Mouse (Mus musculus): Measurements from ENCODE around the gene Qpctl. TPM values are rescaled to one million over a fixed set of nuclear protein-coding genes. Genes with fewer than 3 reads are reported as not detected.

The Qpctl gene
- polyA plus RNA-seq, 1 experiment from 2014 or later, result 9.0 TPM

DNA sequence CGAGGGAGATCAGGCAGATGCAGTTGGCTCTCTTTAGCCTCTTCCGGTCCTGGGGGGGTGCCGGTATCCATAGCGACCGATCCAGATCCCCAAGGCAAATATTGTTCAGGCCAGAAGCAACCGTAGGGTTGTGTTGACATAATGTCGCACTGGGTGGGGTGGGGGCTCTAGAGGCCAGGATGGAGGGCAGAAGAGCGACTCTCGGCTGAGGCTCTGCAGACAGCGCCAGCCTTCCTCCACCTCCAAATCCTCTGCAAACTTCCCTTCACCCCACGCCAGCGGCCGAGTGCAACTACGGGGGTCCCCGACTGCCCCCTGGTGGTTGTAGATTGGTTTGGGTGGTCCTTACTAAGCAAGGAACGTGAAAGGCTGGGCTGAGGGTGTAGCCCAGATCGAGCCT is 23.8 kb upstream of the Qpctl start:
- Histone ChIP-seq H3K79me2 (ENCODE audit: inconsistent target) (no peaks in the 10 kb centered on the region), H3K36me3 (ENCODE audit: inconsistent target) (no peaks in the 10 kb centered on the region), H3K4me3 (ENCODE audit: inconsistent target) (no peak overlapping the region), H3K27ac (no peak overlapping the region)
- WGBS (ENCODE audit: missing documents), result 11% methylated on average over 17 of the region's 17 CpGs

DNA sequence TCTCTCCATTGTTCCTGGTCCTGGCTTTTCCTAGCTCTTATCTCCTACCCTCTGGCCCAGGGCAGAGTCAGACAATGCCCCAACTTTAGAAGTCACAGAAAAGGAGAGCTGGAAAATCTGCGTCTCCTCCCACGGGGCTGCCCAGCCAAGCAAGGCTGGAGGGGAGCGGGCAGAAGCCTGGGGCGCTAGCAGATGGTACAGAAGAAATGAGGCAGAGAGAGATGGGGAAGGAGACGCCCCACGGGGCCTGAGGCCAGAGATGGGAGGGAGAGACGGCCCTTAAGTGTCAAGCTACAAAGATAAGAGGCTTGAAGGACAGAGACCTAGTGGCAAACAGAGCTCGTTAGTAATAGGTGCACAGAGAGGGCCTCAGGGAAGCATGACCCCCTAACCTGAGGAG is 22.7 kb upstream of the Qpctl start:
- 79% methylated on average over 8 of the region's 8 CpGs for WGBS (ENCODE audit: missing documents)

DNA sequence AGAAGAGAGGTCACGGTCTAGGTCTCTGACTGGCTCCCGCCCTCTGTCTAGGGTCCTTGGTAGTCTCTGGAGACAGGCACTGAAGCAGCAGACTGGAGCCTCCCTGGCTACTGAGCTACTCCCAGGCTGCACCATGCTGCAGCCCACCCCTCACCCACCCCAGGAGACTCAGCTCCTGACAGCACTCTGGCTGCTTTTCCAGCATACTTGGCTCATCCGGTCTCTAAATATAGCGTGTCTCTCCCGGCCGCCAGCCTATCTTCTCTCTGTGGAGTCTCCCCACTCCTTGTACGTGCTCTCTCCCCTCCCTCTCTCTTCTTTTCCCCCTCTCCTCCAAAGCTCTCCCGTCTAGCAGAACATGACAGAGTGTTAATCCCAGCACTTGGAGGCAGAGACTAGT is 21.1 kb upstream of the Qpctl start:
- WGBS (ENCODE audit: missing documents), result 80% methylated on average over 8 of the region's 8 CpGs
- H3K36me3 ChIP-seq (ENCODE audit: inconsistent target), result no peaks in the 10 kb centered on the region
- H3K79me2 ChIP-seq (ENCODE audit: inconsistent target), result no peaks in the 10 kb centered on the region
- no peak overlapping the region for H3K4me3 ChIP-seq (ENCODE audit: inconsistent target)
- H3K27ac ChIP-seq, result no peak overlapping the region

More for the DNA sequence above, 22.7 kb upstream of the Qpctl start:
- Histone ChIP-seq H3K79me2 (ENCODE audit: inconsistent target) (no peaks in the 10 kb centered on the region), H3K36me3 (ENCODE audit: inconsistent target) (no peaks in the 10 kb centered on the region), H3K4me3 (ENCODE audit: inconsistent target) (no peak overlapping the region), H3K27ac (no peak overlapping the region)

DNA sequence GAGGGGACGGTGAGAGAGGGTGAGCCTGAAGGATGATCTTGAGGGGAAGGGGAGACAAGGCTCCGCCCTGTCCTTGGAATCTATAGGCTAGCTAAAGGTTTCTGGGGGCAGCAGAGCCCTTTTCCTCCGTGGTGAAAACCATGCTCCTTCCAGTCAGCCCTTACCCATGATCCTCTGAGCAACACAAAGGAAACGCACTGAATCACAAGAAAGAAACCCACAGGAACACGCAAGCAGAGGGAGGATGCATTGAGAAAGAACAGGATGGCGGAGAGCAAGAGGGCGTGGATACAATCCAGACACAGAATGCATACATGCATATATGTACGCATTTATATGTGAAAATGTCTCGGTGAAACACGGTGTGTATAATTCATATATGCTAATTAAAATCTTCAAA is 20.4 kb upstream of the Qpctl start:
- Histone ChIP-seq H3K27ac (no peak overlapping the region), H3K79me2 (ENCODE audit: inconsistent target) (no peaks in the 10 kb centered on the region), H3K36me3 (ENCODE audit: inconsistent target) (no peaks in the 10 kb centered on the region), H3K4me3 (ENCODE audit: inconsistent target) (no peak overlapping the region)
- 41% methylated on average over 10 of the region's 10 CpGs for WGBS (ENCODE audit: missing documents)

GRCm38 (mm10) chr7:19166990-19167389 is 17.9 kb upstream of the Qpctl start:
- H3K4me3 ChIP-seq (ENCODE audit: inconsistent target), result no peak overlapping the region
- WGBS (ENCODE audit: missing documents), result 68% methylated on average over 3 of the region's 3 CpGs
- no peaks in the 10 kb centered on the region for H3K79me2 ChIP-seq (ENCODE audit: inconsistent target)
- no peaks in the 10 kb centered on the region for H3K36me3 ChIP-seq (ENCODE audit: inconsistent target)
- no peak overlapping the region for H3K27ac ChIP-seq

GRCm38 (mm10) chr7:19165656-19166423 is 16.7 kb upstream of the Qpctl start, which contains the start of gene Gipr:
TSS of gene Gipr (minus strand) at chr7:19166127.
- no peaks in the 10 kb centered on the region for H3K36me3 ChIP-seq (ENCODE audit: inconsistent target)
- H3K27ac ChIP-seq, result no peak within 1 kb of the TSS
- no peaks in the 10 kb centered on the region for H3K79me2 ChIP-seq (ENCODE audit: inconsistent target)
- H3K4me3 ChIP-seq (ENCODE audit: inconsistent target), result no peak within 1 kb of the TSS
- WGBS (ENCODE audit: missing documents), result 19% methylated on average over 14 of the region's 14 CpGs

DNA sequence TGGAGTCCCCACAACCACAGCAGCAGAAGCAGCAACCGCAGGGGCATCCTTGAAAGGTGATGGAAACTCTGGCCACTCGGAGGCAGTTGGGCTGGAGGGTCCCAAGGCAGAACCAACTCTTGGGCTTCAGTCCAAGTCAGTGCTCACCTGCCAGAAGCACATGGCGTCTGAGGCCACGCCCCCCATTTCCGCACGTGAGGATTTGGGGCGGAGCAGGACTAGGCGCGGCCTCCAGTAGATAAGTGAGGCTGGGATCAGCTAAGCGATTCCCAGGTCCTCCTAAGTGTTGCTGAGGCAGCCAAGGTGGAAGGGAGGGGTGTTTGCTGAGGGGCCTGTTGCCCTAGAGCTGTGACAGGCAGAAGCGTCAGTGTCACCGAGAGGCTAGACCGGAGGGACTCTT is 15.9 kb upstream of the Qpctl start:
- WGBS (ENCODE audit: missing documents), result 8% methylated on average over 13 of the region's 13 CpGs
- no peak overlapping the region for H3K27ac ChIP-seq
- no peak overlapping the region for H3K4me3 ChIP-seq (ENCODE audit: inconsistent target)
- no peaks in the 10 kb centered on the region for H3K36me3 ChIP-seq (ENCODE audit: inconsistent target)
- H3K79me2 ChIP-seq (ENCODE audit: inconsistent target), result no peaks in the 10 kb centered on the region

DNA sequence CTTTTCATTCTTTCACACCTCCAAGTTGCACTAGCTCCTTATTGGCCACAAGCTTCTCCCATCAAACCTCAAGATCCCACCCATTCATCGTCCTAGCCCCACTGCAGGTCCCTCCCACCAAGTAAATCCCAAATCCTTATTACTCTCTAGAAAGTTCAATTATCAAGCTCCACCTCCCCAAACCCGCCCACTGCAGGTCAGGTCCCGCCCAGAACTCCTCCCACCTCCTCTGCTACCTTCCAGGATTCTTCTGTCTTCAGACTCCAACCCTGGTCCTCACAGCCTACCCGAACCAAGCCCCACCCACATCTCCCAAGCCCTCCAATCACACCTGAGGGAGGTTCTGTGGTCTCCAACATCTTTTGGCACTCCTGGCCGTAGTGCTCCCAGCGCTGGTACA is 15.1 kb upstream of the Qpctl start:
- no peak overlapping the region for H3K4me3 ChIP-seq (ENCODE audit: inconsistent target)
- WGBS (ENCODE audit: missing documents), result 6% methylated on average over 6 of the region's 6 CpGs
- no peaks in the 10 kb centered on the region for H3K79me2 ChIP-seq (ENCODE audit: inconsistent target)
- H3K27ac ChIP-seq, result no peak overlapping the region
- H3K36me3 ChIP-seq (ENCODE audit: inconsistent target), result no peaks in the 10 kb centered on the region

- Histone ChIP-seq H3K4me3 (ENCODE audit: inconsistent target) (no peak overlapping the region), H3K27ac (no peak overlapping the region), H3K79me2 (ENCODE audit: inconsistent target) (no peaks in the 10 kb centered on the region), H3K36me3 (ENCODE audit: inconsistent target) (no peaks in the 10 kb centered on the region)
- WGBS (ENCODE audit: missing documents), result 53% methylated on average over 12 of the region's 12 CpGs
These were observed 14.7 kb upstream of the Qpctl start for GRCm38 (mm10) chr7:19163752-19164151.

DNA sequence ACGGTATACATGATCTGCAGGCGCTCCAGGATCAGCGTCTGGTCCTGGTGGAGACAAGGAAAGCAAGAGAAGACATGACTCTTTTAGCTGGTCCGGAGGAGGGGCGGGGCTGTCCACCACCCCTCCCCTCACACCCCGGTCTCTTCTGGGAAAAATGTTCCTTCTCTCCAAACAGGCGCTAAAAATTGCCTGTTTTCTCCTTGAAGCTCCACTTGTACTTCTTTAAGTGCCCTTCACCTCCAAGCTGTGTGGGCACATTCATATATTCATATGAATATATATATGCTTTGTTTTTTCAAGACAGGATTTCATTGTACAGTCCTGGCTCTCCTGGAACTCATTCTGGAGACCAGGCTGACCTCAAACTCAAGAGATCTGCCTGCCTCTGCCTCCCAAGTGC is 13.8 kb upstream of the Qpctl start:
- H3K79me2 ChIP-seq (ENCODE audit: inconsistent target), result no peaks in the 10 kb centered on the region
- no peak overlapping the region for H3K27ac ChIP-seq
- H3K4me3 ChIP-seq (ENCODE audit: inconsistent target), result no peak overlapping the region
- no peaks in the 10 kb centered on the region for H3K36me3 ChIP-seq (ENCODE audit: inconsistent target)
- 91% methylated on average over 7 of the region's 7 CpGs for WGBS (ENCODE audit: missing documents)

- Histone ChIP-seq H3K79me2 (ENCODE audit: inconsistent target) (no peaks in the 10 kb centered on the region), H3K36me3 (ENCODE audit: inconsistent target) (no peaks in the 10 kb centered on the region), H3K4me3 (ENCODE audit: inconsistent target) (no peak overlapping the region), H3K27ac (no peak overlapping the region)
- WGBS (ENCODE audit: missing documents), result 5% methylated on average over 17 of the region's 20 CpGs
These were observed 11.0 kb upstream of the Qpctl start for GRCm38 (mm10) chr7:19160115-19160514.

DNA sequence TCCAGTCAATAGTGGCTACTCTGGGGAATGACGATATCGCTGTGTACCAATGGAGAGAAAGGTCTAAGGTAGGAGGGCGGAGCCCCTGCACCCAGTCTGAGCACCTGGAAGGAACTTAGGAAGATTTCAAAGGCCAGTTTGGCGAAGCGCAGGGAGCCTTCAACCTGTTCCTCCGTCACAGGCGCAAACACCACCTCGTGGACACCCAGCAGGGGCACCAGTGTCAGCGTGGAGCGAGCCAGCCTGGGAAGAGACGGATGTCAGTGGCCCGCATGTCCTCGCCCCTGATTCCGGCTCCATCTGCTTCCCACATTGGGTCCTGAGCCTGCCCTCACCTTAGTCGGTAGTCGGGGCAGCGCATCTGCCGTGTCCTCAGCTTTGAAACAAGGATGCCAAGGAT is 10.3 kb upstream of the Qpctl start:
- no peaks in the 10 kb centered on the region for H3K36me3 ChIP-seq (ENCODE audit: inconsistent target)
- H3K4me3 ChIP-seq (ENCODE audit: inconsistent target), result no peak overlapping the region
- WGBS (ENCODE audit: missing documents), result 33% methylated on average over 18 of the region's 18 CpGs
- H3K79me2 ChIP-seq (ENCODE audit: inconsistent target), result no peaks in the 10 kb centered on the region
- no peak overlapping the region for H3K27ac ChIP-seq

DNA sequence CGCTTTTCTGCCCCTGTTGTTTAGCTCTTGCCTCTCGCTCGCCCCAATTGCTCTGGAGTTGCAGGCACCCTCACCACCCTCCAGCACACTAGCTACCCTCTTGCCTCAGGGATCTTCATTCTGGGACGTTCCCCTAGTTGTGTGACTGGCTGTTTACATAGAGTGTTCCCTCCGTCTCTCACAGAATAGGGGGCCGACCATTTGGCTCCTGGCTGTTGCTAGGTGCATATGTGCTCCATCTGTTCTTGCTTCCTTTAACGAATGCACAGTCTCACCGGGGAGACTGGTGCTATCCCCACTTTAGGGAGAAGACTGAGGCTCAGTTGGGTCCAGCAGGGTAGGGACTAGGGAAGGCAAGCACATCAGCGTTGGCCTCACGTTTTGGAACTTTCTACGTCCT is 9.5 kb upstream of the Qpctl start:
- Histone ChIP-seq H3K4me3 (ENCODE audit: inconsistent target) (no peak overlapping the region), H3K27ac (no peak overlapping the region), H3K36me3 (ENCODE audit: inconsistent target) (no peaks in the 10 kb centered on the region), H3K79me2 (ENCODE audit: inconsistent target) (no peaks in the 10 kb centered on the region)
- 76% methylated on average over 11 of the region's 11 CpGs for WGBS (ENCODE audit: missing documents)

DNA sequence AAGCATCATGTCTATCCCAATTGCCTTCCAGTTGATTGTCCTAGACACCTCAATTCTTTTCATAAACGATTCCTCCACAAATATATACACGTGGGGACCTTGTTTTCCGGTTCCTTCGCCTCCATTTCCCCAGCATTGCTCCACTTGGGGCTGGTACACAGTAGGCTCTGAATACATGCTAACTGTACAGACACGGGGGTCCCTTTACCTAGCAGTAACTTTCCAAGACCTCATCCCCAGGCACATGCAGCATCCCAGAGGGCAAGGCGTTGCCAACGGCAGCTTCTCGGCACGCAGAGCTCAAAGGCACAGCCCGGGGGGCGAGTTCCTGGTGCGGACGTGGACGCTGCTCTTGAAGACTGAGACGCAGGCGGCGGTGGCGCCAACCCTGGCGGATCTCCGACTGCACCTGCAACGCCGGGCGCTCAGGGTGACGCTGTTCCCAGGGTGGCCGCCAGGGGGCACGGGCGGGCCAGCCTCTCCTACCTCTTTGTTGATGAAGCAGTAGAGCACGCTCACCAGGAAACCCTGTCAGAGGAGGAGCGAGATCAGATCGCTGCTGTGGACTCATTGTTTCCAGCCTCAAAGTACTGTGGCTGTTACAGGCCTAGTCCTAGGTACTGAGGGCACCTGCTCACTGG is 8.2 kb upstream of the Qpctl start:
- Histone ChIP-seq H3K27ac (no peak overlapping the region), H3K79me2 (ENCODE audit: inconsistent target) (no peaks in the 10 kb centered on the region), H3K4me3 (ENCODE audit: inconsistent target) (no peak overlapping the region), H3K36me3 (ENCODE audit: inconsistent target) (peaks cover 10% of the 10 kb centered on the region; the same call in 1 of the 2 replicates)
- 9% methylated on average over 30 of the region's 30 CpGs for WGBS (ENCODE audit: missing documents)

DNA sequence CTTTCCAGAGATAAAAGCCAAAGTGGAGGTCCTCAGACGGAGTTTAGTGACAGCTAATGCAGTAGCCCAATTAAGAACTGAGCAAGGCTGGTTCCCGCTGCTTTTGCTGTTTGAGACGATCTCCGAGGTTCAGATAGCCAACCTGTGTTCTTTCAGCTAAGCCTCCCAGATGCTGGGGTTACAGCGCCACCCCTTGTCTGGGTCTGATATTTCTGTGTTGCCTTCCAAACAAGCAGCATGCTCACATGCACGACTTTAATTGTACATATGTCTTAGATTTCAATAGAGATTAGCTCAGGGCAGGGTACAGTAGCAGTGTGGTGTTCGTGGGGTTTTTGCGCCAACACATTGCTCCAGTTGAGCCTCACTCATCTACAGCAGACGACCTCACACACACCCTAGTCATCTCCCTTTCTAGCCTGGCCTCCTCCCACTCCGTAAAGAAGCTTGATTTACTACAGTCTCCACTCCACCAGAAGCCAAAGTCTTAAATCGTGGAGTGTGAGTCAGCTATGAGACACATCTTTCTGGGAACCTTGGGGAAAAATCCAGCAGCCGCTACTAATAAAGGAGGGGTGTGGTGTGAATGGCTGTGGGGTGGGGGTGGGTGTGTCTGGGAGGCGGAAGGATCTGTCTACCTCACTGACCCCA is 6.9 kb upstream of the Qpctl start:
- Histone ChIP-seq H3K4me3 (ENCODE audit: inconsistent target) (no peak overlapping the region), H3K36me3 (ENCODE audit: inconsistent target) (peaks cover 13% of the 10 kb centered on the region; the same call in 1 of the 2 replicates), H3K27ac (no peak overlapping the region), H3K79me2 (ENCODE audit: inconsistent target) (peaks cover 4% of the 10 kb centered on the region; the same call in 1 of the 2 replicates)
- 86% methylated on average over 13 of the region's 13 CpGs for WGBS (ENCODE audit: missing documents)

Measured in macrophage (primary cell).